Mouse (Mus musculus): ENCODE results near the gene Lrfn3.
A peak's percentile ranks its signal among the peaks of the same experiment; 100 is the strongest.

The Lrfn3 gene

DNA sequence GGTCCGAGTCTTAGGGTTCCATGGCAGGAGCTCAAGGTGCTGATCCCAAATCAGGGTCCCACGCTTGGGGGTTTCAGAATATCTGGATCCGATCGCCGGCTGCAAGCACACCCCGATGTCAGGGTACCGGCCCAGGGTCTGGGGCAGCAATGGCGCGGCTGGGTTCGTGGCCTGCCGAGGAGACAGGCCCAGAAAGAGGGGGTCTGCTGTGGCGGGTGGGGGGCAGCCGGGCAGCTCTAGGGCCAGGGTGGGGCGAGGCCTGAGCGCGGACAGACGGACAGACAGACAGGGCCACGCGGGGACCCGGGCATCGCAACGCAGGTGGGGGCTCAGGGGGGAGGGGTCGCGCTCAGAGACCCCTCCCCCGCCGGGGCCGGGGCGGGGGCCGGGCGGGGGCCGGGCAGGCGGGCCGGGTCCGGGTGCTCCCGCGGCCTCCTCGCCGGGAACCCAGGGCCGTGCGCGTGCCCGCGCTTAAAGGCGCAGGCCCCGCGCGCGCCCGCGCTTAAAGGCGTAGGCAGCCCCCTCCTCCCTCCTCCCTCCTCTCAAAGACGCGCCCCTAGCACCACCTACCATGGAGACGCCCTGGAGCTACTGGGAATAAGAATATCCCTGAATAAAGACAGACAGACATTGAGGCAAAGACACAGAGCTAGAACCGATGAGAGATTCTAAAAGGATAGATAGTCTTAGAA is at the start of gene Lrfn3:
Lrfn3 (minus strand) TSS at position 121 of the 692 bp plus-strand sequence.
- peak; percentile 58 to 71 for DNase-seq (ENCODE audit: low spot score in 2 of 2)

DNA sequence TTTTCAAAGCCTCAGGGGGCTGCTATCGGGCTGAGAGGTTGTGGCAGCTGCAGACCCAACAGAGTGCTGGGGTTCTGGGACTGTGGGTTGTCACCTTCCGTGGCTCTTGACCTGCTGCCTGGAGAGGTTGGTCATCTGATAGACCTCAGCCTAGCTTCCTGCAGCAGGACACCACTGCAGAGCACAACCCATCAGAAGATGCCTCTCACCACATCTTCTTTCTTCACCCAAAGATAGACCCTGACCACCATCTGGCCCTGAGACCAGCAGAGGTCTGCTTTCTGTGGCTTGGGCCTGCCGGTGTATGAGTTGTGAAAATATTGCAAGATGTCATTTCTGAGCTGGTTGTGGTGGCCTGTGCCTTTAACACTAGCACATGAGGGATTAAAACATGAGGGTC is 48.5 kb upstream of the Lrfn3 start:
- no peak for DNase-seq (ENCODE audit: low spot score in 2 of 2)

DNA sequence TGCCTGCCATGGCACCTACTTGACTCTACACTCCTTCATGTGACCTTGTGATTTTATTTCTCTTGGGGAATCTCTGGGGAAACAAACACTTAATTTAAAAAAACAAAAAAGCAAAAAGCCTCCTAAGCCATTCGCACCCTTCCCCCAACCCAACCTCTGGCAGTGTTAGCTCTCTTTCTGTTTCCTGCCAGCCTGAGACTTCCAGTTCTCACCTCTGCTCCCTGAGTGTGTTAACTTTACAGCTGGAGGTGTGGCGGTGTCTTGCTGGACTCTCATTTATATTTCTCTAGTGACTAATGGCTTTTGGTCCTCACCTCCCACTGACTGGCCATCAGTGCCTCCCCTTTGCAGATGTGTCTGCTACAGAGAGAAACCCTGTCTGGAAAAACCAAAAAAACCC is 47.2 kb upstream of the Lrfn3 start:
- DNase-seq (ENCODE audit: low spot score in 2 of 2), result no peak

DNA sequence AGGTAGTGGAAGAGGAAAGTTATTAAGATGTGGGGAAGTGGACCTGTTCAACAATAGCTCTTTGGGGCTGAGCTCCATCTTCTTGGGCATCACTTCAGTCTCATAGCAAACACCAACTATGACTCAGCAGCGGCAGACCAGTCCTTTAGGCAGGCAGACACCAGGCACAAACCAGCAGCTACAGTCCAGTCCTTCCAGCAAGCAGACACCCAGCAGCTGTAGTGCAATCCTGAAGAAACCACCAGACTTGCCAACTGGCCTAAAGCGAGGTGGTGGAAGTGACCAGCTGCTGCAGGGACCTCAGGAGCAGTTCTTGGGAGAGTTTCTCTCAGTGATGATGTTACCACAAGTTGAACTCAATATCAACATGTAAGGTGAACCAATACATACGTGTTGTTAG is 46.1 kb upstream of the Lrfn3 start:
- no peak for DNase-seq (ENCODE audit: low spot score in 2 of 2)

DNA sequence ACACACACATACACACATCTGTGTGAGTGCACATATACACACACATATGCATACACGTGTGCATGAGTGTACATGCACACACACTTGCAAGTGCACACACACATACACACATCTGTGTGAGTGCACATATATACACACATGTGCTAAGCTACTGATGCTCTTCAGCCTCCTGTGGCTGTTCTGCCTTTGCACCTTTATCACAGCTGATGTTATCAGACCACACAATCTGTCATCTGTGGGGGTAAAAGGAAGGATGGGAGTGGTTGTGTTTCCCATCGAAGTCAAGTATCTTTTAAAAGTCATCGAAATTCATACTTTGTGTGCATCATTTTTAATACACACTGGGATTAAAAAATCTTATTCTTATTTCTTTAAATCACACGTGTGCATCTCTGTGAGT is 39.8 kb upstream of the Lrfn3 start:
- DNase-seq (ENCODE audit: low spot score in 2 of 2), result no peak

DNA sequence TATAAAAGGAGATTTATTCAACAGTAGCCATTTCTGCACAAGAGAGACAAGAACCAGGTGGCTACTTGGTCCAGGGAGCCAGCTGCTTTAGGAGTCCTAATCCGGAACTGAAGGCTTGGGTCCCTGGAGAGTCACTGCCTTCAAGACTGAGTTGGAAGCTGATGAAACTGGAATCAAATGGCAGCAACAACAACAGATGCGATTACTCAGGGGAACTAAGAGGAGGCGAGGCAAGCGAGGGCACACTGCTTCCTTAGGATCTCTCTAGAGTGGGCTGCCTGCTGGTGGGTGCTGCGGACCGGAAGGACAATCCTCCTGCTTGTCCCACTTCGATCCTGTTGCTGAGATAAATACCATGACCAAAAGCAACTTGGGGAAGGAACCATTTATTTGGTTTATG is 37.1 kb upstream of the Lrfn3 start:
- no peak for DNase-seq (ENCODE audit: low spot score in 2 of 2)

DNA sequence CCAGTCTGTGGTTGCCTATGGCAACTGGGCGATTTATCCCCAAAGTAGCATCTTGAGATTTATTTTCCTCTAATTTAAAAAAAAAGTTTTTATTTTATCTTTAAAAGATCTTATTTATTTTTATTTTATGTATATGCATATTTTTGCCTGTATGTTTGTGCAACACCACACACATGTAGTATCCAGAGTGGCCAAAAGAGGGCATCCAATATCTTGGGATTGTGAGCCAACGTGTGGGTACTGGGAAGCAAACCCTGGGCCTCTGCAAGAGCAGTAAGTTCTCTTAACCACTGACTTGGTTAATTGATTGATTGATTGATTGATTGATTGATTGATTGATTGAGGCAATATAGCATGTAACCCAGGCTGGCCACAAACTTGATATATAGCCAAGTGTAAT is 32.3 kb upstream of the Lrfn3 start:
- DNase-seq (ENCODE audit: low spot score in 2 of 2), result no peak

DNA sequence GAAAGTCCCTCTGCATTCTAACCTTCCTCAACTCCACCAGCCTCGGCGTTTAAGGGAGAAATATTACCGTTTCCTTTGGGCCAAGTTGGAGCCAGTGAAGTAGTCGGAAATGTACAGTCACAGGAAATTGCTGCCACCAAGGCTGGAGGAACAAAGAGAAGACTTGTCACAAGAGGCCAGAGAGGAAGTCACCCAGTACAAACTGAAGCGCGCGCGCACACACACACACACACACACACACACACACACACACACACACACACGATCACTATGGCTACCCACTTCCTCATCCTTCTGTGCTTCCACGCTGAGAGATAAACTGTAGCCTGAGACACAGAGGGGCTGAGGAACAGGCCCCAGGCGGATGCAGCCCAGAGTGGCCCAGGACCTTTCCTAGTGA is 31.8 kb upstream of the Lrfn3 start:
- no peak for DNase-seq (ENCODE audit: low spot score in 2 of 2)

DNA sequence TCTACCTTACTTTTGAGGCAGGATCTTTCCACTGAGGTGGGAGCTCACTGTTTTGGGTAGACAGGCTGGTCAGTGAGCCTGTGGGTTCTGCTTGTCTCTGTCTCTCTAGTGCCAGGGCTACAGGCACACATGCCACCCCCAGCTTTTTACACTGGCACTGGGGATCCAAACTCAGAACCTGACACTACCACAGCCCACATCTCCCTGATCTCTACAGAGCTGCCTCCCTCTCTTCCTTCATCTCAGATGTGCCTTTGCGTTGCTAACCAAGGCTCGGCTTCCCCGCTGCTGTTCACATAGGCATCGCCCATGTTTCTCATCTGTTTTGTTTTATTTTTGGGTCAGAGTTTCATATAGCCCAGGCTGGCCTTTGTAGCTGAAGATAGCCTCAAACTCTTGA is 31.1 kb upstream of the Lrfn3 start:
- no peak for DNase-seq (ENCODE audit: low spot score in 2 of 2)

DNA sequence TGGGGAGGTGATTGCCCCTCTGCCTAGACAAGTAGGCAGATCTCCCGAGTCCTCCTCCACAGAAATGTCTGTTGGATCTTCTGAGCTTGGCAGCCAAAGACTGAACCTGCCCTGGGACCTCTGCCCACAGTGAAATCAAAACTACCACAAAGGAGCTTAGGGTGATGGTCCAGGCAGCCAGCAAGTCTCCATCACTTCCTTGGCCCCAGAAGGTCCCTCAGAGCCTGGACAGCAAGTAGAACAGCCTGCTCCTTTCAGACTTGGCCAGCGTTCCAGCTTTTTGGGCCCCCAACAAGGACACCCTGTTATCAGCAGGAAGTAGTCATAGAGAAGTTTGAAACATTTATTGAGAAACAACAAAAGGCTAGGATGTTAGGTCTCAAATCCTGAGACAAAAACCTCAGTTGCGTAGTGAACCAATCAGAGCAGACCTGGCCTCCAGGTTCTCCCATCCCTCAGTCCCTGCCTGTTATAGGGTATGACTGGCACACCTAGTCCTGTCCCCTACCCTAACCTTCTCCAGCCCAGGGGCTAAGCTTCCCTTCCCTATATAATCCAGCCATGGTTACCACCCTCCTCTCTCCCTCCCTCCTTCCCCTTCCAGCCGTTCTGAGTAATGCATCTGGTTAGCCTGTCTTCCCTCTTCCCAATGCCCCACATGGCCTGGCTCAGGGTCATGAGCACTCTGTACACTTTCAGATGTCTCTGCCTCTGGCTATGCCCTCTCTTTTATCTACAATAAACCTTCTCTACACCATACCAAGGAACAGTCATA is 30.4 kb upstream of the Lrfn3 start:
- DNase-seq (ENCODE audit: low spot score in 2 of 2), result no peak

DNA sequence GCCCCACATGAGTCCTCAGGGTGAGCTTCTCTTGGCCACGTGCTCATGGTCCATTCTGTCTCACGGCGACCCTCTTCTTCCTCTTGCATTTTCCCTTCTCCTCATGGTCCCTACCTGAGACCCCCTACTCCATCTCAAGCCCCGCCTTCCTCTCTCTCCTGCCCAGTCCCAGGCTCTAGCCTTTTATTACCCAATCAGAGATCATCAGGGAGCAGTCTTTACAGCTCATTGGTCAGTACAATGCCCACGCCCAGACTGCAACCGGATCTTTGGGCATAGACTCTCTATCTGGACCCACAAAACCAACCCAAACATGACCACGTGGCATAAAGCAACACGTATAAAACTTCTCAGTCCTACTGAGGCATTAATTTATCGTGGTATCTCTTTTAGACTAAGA is 21.5 kb upstream of the Lrfn3 start:
- DNase-seq (ENCODE audit: low spot score in 2 of 2), result no peak

DNA sequence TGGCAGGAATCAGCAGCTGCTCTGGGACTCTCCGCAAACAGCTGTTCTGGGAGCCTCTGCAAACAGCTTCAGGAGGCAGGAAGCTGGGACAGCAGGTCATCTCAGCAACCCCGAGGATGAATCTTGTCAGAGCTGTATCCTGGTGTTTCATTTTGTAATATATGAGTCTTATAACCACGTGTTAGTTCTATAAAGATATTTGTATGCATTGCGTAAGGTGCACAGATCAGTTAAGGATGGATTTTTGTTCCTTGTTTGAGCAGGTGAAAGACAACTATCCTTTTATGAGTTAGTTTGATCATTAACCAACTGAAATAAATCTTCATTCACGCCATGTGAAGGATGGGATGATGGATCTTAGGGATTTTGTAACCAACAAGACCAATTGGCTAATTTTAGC is 17.5 kb upstream of the Lrfn3 start:
- DNase-seq (ENCODE audit: low spot score in 2 of 2), result no peak

DNA sequence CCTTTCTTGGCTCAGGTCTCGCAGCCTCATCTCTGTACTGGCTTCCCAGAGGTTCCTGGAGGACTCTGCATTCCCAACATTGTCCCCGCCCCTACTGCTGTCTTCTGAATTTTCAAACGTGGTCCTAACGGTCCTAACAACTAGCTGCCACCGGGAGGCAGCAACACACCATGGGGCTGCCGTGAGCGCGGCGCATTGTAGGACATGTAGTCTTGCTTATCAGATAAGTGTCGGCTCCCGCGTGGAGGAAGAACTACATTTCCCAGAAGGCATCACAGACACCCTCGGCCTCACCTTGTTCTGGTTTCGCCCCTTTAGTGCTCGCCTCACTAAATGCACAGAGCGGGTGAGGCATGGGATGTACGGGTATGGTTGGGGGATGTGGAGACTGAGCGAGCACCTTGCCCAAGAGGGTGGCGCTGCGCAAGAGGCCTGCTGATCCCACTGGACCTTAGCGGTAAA is 11.0 kb upstream of the Lrfn3 start:
- DNase-seq (ENCODE audit: low spot score in 2 of 2), result peak; percentile 94 to 98

DNA sequence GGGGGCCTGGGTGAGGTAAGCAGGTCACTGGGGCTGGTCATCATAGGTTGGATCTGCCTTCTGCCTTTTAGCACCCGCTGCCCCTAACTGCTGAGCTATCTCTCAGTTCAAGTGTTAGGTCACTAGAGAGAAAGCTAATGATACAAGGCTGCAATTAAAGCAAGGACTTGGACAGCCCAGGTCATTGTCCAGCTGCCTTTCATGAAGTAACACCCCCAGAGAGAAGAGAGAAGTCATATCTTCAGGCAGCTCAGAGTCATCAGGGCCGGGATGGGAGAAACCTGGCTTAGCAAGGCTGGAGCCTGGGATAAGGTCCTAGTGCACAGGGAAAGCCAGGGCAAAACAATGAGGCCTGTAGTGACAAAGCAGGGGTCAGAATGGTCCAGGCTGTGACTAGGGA is 4.9 kb upstream of the Lrfn3 start:
- no peak for DNase-seq (ENCODE audit: low spot score in 2 of 2)

DNA sequence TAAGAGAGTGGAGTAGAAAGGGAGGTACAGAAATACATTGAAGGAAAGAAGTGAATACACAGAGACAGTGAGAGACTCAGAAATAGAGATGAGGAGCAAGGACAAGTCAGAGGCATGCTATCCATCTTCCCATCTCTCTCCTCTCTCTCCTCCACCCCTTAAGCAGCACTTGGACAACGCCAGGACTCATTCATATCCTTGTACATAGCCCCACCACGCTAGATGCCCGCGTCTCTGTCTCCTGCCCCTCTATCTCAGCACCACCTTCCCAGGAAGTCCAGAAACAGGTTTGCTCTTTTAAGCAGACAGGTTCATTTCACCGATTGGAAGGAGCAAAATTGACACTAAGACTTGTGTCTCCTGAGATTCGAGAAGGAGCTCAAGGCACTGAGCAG is 769 bp upstream of the Lrfn3 start:
- DNase-seq (ENCODE audit: low spot score in 2 of 2), result no peak

DNA sequence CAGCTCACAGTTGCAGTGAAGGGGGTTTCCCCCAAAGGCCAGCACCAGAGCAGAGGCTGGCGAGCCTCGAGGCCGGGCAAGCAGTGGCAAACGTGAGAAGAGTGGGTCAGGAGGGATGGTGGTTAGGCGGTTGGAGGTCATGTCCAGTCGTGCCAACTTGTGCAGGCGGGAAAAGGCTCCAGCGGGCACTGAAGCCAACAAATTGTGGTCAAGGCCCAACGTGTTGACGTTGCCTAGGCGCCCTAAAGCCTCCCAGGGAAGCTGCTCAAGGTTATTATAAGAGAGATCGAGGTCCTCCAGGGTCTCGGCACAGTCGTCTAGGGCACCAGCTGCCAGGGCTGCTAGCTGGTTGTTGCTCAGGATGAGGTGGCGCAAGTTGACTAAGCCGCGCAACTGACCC is 2.5 kb downstream of the Lrfn3 start:
- no peak for DNase-seq (ENCODE audit: low spot score in 2 of 2)

DNA sequence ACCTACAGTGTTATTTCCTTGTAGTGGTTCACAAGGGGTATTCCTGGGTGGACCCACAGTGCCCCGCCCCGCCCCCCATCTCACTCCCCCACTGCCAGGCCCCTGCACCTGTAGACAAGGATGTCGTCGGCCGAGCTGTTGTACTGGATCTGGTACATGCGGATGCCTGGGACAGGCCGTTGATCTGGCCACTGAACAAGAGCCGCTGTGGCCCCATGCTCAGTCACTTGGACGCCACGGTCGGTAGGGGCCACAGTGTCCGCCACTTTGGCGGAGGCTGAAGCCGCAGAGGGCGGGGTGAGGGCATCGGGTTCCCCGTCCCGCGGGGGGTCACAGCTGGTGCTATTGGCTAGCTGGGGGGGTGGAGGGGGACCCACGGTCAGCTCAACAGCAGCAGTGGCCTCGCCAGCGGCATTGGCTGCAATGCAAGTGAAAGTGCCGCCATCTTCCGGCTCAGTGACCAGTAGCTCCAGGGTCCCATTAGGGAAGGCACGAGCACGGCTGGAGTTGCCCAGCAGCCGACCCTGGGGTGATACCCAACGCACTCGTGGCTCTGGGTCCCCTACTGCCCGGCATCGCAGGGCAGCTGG is 3.2 kb downstream of the Lrfn3 start:
- no peak for DNase-seq (ENCODE audit: low spot score in 2 of 2)

DNA sequence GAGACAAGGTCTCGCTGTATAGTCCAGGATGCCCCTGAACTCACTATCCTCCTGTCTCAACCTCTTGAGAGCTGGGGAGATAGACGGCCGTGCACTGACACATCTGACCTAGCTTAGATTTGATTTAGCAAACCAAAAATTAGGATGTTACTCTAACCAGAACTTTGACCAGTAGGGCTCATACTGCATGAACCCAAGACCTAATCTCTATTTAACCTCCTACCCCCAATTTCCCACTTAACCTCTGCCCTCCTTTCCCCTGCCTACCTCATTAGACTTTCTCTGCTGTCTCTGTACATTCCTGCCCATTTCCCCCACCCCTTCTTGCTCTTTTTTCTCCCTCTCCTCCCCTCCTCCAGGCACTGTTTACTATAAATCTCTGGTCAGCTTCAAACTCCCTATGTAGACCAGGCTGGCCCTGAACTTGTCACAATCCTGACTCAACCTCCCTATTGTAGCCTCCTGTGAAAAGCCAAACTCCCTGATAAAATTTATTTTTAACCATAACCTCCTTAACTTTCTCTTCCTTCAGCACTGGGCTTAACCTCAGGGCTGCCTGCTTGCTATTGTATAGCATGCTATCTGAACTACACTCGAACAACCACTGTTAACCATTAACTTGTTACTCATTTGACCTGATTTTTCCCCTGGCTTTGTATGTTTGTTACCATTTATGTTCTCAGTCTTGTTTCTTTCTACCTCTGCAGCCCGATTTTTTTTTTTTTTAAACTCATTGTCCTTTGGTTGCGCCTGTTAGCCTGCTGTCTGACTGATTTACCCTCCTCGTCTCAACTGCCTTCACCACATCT is 4.0 kb downstream of the Lrfn3 start:
- no peak for DNase-seq (ENCODE audit: low spot score in 2 of 2)

DNA sequence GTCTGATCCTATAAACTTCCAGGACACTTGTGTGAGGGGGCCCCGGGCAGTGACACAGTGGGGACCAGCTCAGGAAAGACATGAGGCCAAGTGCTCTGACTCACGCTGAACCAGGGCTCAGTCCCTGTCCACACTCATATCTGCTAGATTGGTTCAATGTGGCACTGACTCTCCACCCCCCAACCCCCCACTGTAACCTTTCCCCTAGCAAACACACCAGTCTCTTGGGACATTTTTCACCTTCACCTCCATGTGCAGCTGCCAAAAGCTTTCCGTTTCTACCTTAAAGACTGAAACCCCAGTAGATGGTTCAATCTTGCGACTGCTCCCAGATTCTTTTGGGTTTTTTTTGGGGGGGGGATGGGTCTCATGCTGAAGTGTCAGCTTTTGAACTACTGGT is 8.5 kb downstream of the Lrfn3 start:
- no peak for DNase-seq (ENCODE audit: low spot score in 2 of 2)

DNA sequence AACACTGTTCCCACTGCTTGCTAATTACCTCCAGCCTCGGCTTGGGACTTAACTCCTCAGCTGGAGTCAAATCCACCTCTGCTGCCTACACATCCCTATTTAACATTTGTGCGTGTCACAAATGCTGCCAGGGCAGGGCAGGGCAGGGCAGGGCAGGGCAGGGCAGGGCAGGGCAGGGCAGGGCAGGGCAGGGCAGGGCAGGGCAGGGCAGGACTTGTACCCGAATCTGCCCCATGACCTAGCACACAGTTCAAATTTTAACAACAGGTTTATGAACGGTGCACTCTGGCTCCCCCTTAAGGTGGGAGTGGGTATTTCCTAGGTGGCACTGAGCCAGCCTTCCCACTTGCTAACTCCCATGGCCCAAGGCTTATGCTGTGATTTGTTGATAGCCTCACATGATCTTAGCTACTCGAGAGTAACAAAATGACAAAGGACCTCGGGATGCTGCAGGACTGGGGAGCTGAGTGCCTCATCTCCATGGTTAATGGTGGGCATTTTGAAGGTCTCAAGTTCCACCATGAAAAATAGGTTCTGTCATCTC is 9.2 kb downstream of the Lrfn3 start:
- DNase-seq (ENCODE audit: low spot score in 2 of 2), result peak; percentile 70 to 77

DNA sequence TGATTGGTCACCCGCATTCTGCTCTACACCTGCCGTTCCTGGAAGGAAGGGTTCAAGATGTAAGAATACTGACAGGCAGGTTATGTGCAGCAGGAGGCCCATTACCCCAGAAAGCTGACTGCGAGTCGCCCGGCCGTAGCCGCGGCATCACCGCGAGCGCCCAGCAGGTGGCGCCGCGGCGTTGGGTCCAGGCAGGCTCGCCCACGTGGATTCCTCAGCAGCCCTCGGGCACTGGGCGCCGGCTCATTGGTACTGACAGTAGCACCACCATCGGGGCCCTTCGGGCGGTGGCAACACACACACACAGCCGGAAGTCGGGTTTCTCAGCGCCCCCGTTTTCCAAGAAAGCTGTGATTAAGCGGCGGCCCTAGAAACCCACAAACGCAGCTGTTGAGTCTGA is 14.7 kb downstream of the Lrfn3 start:
- peak; percentile 82 to 89 for DNase-seq (ENCODE audit: low spot score in 2 of 2)

Data from frontal cortex, postnatal 36 days (tissue).